Mouse (Mus musculus) spleen, adult 2 months (tissue): ENCODE data around the gene Sugt1.

ENCODE experiments used
- CTCF ChIP-seq: fragments of 200-500 bp; IDR thresholded peaks from 2 replicates; pipeline ENCODE4 v1.5.1; 2011; ENCODE audit warnings: mild to moderate bottlenecking, inconsistent platforms; ENCODE audit not compliant: insufficient read depth, insufficient read length, insufficient replicate concordance; ENCODE audit errors: extremely low read depth
- POLR2A ChIP-seq: fragments of 200-500 bp; IDR thresholded peaks from 2 replicates; pipeline ENCODE4 v1.6.1; 2011; ENCODE audit warnings: low read depth, low read length, inconsistent platforms

DNA sequence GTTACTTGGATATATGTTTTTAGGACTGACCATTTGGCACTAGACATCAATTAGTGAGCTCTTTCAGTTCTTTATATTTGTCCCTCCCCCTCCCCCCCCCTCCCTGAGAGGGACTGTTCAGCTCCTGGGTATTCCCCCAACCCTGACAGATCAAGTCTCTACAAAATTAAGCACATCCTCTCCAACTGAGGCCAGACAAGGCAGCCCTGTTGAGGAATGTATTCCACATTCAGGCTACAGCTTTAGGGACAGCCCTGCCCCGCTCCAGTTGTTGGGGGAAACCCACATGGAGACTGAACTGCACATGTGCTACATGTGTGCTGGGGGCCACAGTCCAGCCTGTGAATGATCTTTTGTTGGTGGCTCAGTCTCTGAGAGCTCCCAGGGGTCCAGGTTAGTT lies 34.6 kb upstream of the Sugt1 start:
- TF ChIP-seq CTCF, result no peak
- TF ChIP-seq POLR2A, result no peak
